Comparison of ENCODE assay signal across 19 mouse cellular contexts in the genomic region with DNA sequence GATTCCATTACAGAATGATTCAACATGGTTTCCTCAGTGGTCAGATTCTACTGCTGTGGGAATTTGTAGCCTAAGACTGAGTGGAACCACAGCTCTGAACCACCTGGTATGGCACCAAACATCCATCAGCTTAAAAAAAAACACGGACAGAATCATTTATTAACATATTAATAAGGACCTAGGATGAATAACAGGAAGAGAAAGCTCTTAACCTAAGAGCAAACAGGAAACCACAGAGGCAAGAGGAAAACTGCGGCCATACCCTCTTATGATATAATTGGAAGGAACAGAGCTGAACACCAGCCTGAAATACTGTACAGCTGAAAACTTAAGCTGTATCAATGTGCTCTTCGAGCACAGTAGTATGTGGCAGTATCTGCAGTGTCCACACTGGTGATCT.
"Had no signal": no experiment of that assay in that cellular context is flagged by ENCODE, and none has a peak within 500 bp of the region (broad histone marks: within the 10 kb centered on the region; RNA-seq: fewer than 3 reads in every experiment).

No protein-coding gene starts in this region.

- H3K4me1 ChIP-seq: midbrain, embryonic 10.5 days; midbrain, embryonic 12.5 days; neural tube, embryonic 13.5 days; neural tube, embryonic 15.5 days had no signal

- H3K4me3 ChIP-seq: midbrain, embryonic 10.5 days; midbrain, embryonic 12.5 days; myocyte; neural tube, embryonic 13.5 days; neural tube, embryonic 15.5 days had no signal

- H3K27me3 ChIP-seq: midbrain, embryonic 12.5 days; neural tube, embryonic 13.5 days; neural tube, embryonic 15.5 days had no signal

- DNase-seq: lung, adult 18-20 months; lung, embryonic 14.5 days; lung, postnatal 10 days; lung, postnatal 4 days; midbrain, embryonic 14.5 days; retina, postnatal 1 day; right cerebral cortex, adult 18-20 months; right cerebral cortex, postnatal 25 days; right cerebral cortex, postnatal 4 days; spleen, adult 18-20 months; thymus, adult 18-20 months; thymus, postnatal 14 days; thymus, postnatal 36 days had no signal

- H3K36me3 ChIP-seq: midbrain, embryonic 10.5 days; midbrain, embryonic 12.5 days; neural tube, embryonic 13.5 days; neural tube, embryonic 15.5 days had no signal

- ATAC-seq: midbrain, embryonic 16.5 days had no signal

- H3K27ac ChIP-seq: midbrain, embryonic 10.5 days; midbrain, embryonic 12.5 days; neural tube, embryonic 13.5 days; neural tube, embryonic 15.5 days had no signal
